Mouse (Mus musculus) embryonic fibroblast, embryonic 13.5 days (primary cell): Measurements from ENCODE around the gene Gm5114.

Experiments
- CTCF ChIP-seq: IDR thresholded peaks from 2 replicates; pipeline ENCODE4 v1.5.1; 2011; ENCODE audit warnings: mild to moderate bottlenecking, control low read depth, low read length, moderate library complexity, borderline replicate concordance; ENCODE audit not compliant: insufficient read depth
- POLR2A ChIP-seq: IDR thresholded peaks from 2 replicates; pipeline ENCODE4 v1.6.1; 2011; ENCODE audit warnings: low read depth, mild to moderate bottlenecking, control low read depth, low read length, moderate library complexity

- TF ChIP-seq CTCF (no peak), POLR2A (no peak)
Measured at GRCm38 (mm10) chr7:39441237-39441636, 28.3 kb upstream of the Gm5114 start.
